Mouse (Mus musculus): ENCODE data around the gene Vmn2r6.
"Not testable (repeated sequence)": the region's sequence is repeated elsewhere in the genome, so short reads cannot be mapped to it uniquely, and the experiment has no call there.

Vmn2r6 gene

GRCm38 (mm10) chr3:64565730-64566129, at the start of gene Vmn2r6:
TSS of gene Vmn2r6 (minus strand) at chr3:64565830.
- DNase-seq (ENCODE audit: low spot score in 2 of 2), result not testable (repeated sequence)

- DNase-seq (ENCODE audit: low spot score in 2 of 2), result no peak
Measured at GRCm38 (mm10) chr3:64587618-64588017, 22.0 kb upstream of the Vmn2r6 start.

- DNase-seq (ENCODE audit: low spot score in 2 of 2), result not testable (repeated sequence)
Measured at GRCm38 (mm10) chr3:64568793-64569192, 3.2 kb upstream of the Vmn2r6 start.

- DNase-seq (ENCODE audit: low spot score in 2 of 2), result not testable (repeated sequence)
Measured at GRCm38 (mm10) chr3:64523585-64523984, 42.0 kb downstream of the Vmn2r6 start.

- DNase-seq (ENCODE audit: low spot score in 2 of 2), result not testable (repeated sequence)
Measured at GRCm38 (mm10) chr3:64509742-64510141, 55.9 kb downstream of the Vmn2r6 start, which contains the start of gene Vmn2r5. TSS of gene Vmn2r5 (minus strand) at chr3:64509842.

Measured in spleen, postnatal 14 days (tissue).